ENCODE assay signal across 15 mouse cellular contexts in the genomic region with DNA sequence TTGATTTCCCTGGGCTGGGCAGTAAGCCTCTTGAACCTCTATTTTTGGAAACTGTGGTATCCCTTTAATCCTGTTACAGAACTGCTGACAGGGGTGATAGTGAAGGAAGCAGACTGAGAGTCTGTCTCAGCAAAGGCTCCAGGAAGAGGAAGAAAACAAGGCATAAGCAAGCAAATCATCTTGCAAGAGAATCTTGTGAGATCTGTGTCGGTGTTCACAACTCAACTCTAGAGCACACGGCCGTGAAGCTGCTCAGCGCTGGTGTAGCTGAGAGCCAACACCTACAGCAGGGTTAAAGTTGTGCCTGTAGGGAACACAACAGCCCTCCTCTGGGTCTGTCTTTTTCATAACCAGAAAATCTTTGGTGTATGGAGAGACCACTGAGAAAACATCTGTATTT.
DNase-seq lines count a peak whose midpoint lies in the region; ATAC-seq and TF ChIP-seq lines count a peak whose summit lies in the region.
"Had no signal": no experiment of that assay in that cellular context is flagged by ENCODE, and none has a peak within 500 bp of the region (broad histone marks: within the 10 kb centered on the region; RNA-seq: fewer than 3 reads in every experiment).

No protein-coding gene starts in this region.

- no peaks in the 10 kb centered on the region for H3K27me3 ChIP-seq in lung, embryonic 16.5 days (ENCODE audit: control insufficient read depth, insufficient read depth, low read depth, low read length)
- H3K27me3 ChIP-seq: lung, embryonic 15.5 days had no signal

- H3K4me3 ChIP-seq in gastrocnemius, adult 2 months, result peak overlapping the region; percentile 13; the same call in 1 of the 2 replicates
- no peak overlapping the region for H3K4me3 ChIP-seq in lung, embryonic 16.5 days (ENCODE audit: low read length)
- no peak overlapping the region for H3K4me3 ChIP-seq in lung, adult 2 months (replicated peaks; ENCODE audit: extremely low read depth, low read depth, low read length)
- H3K4me3 ChIP-seq: lung, embryonic 15.5 days; midbrain, embryonic 10.5 days had no signal

- no peaks in the 10 kb centered on the region for H3K36me3 ChIP-seq in lung, embryonic 16.5 days (ENCODE audit: control insufficient read depth, insufficient read depth, low read length)

- no peak for TF ChIP-seq CTCF in gastrocnemius, adult 2 months (IDR thresholded peaks at IDR 0.05)
- no peak for TF ChIP-seq CTCF in lung, adult 2 months (IDR thresholded peaks at IDR 0.05; ENCODE audit: insufficient read depth, low read length)

- peak overlapping the region; percentile 89 for H3K27ac ChIP-seq in gastrocnemius, adult 2 months
- peak overlapping the region; percentile 32; the same call in 1 of the 2 replicates for H3K27ac ChIP-seq in lung, embryonic 16.5 days (ENCODE audit: low read length)
- H3K27ac ChIP-seq: lung, embryonic 15.5 days; midbrain, embryonic 10.5 days had no signal

- ATAC-seq in lung, embryonic 16.5 days (ENCODE audit: low read depth), result no peak

- intact Hi-C loops in gastrocnemius, adult 2 months (cut with DNase I), result no loop called here

- no peak for DNase-seq in gastrocnemius, adult 2 months
- DNase-seq in gastrocnemius, adult 8-10 months (ENCODE audit: low spot score in 2 of 2), result no peak
- DNase-seq in lung, adult 2 months, result no peak
- DNase-seq in brain, adult 2 months (ENCODE audit: low read depth, low spot score), result peak; percentile 24
- peak; percentile 29 for DNase-seq in induced T-regulatory cell, adult 2 months (ENCODE audit: low read depth)
- DNase-seq in kidney, adult 18-20 months, result no peak
- no peak for DNase-seq in cerebellum, postnatal 36 days
- DNase-seq: adrenal gland, postnatal 25 days; cerebellum, adult 11 months; kidney, adult 2 months; kidney, postnatal 4 days; thymus, postnatal 25 days had no signal

- no peak for TF ChIP-seq POLR2A in lung, adult 2 months (IDR thresholded peaks at IDR 0.05; ENCODE audit: borderline replicate concordance, extremely low read depth, low read depth, low read length)

- H3K4me2 ChIP-seq in lung, embryonic 16.5 days (ENCODE audit: low read depth, low read length), result no peak overlapping the region
- H3K4me2 ChIP-seq: lung, embryonic 15.5 days had no signal

- H3K4me1 ChIP-seq in lung, embryonic 16.5 days (replicated peaks; ENCODE audit: control insufficient read depth, insufficient read depth, low read length), result peaks cover 4% of the 10 kb centered on the region; the same call in 1 of the 2 replicates
- peaks cover 9% of the 10 kb centered on the region for H3K4me1 ChIP-seq in lung, adult 2 months (ENCODE audit: control insufficient read depth, insufficient read depth, low read length)
- H3K4me1 ChIP-seq: midbrain, embryonic 10.5 days had no signal

- H3K9me3 ChIP-seq in lung, embryonic 16.5 days (ENCODE audit: control insufficient read depth, low read length), result no peaks in the 10 kb centered on the region
- H3K9me3 ChIP-seq: lung, embryonic 15.5 days; midbrain, embryonic 10.5 days had no signal

- 51% methylated on average over 4 of the region's 4 CpGs for WGBS in lung, embryonic 16.5 days
- 37% methylated on average over 4 of the region's 4 CpGs for WGBS in lung, adult 2 months

- no peak overlapping the region for H3K9ac ChIP-seq in lung, embryonic 16.5 days (ENCODE audit: low read length)
- H3K9ac ChIP-seq: lung, embryonic 15.5 days had no signal

Comparison
In these comparisons a context has a peak if more than half of its experiments do, and no peak if none do; other contexts are left out.
1. DNase-seq: peak in brain, adult 2 months (single experiment) and induced T-regulatory cell, adult 2 months (single experiment); none in gastrocnemius, adult 2 months (single experiment), gastrocnemius, adult 8-10 months (0 of 2), lung, adult 2 months (single experiment), kidney, adult 18-20 months (single experiment) and cerebellum, postnatal 36 days (0 of 2).